Mouse (Mus musculus) spleen, adult 2 months (tissue): Measurements from ENCODE around the gene Gnaq. TPM values are rescaled to one million over a fixed set of nuclear protein-coding genes. Genes with fewer than 3 reads are reported as not detected.
"Not testable (repeated sequence)": the region's sequence is repeated elsewhere in the genome, so short reads cannot be mapped to it uniquely, and the experiment has no call there.

ENCODE experiments used
- DNase-seq, 2 experiments: peaks; one replicate each; pipeline versions ENCODE4 v3.0.0 to v3.0.0-alpha.2; 2012 to 2021; ENCODE audit warnings: low spot score in 2 of 2, low read depth in 1 of 2
- H3K27ac ChIP-seq: fragments of 200-500 bp; 2 replicates; pipeline ENCODE4 v1.5.1; 2012; ENCODE audit warnings: low read length, inconsistent platforms; ENCODE audit not compliant: insufficient read depth
- H3K27me3 ChIP-seq: fragments of 200-500 bp; 2 replicates; pipeline ENCODE4 v1.6.1; 2012; ENCODE audit warnings: mild to moderate bottlenecking, moderate library complexity, low read length, inconsistent platforms; ENCODE audit not compliant: control insufficient read depth, insufficient read depth
- H3K36me3 ChIP-seq: fragments of 200-500 bp; 2 replicates; pipeline ENCODE4 v1.6.1; 2012; ENCODE audit warnings: mild to moderate bottlenecking, low read length, inconsistent platforms; ENCODE audit not compliant: control insufficient read depth, insufficient read depth
- H3K4me1 ChIP-seq: fragments of 200-500 bp; 2 replicates; pipeline ENCODE4 v1.6.1; 2011; ENCODE audit warnings: inconsistent platforms; ENCODE audit not compliant: control insufficient read depth, insufficient read depth, insufficient read length
- H3K4me3 ChIP-seq: fragments of 200-500 bp; 2 replicates; pipeline ENCODE4 v1.5.1; 2011; ENCODE audit warnings: mild to moderate bottlenecking, inconsistent platforms; ENCODE audit not compliant: insufficient read depth, insufficient read length; ENCODE audit errors: extremely low read depth
- CTCF ChIP-seq: fragments of 200-500 bp; IDR thresholded peaks from 2 replicates; pipeline ENCODE4 v1.5.1; 2011; ENCODE audit warnings: mild to moderate bottlenecking, inconsistent platforms; ENCODE audit not compliant: insufficient read depth, insufficient read length, insufficient replicate concordance; ENCODE audit errors: extremely low read depth
- POLR2A ChIP-seq: fragments of 200-500 bp; IDR thresholded peaks from 2 replicates; pipeline ENCODE4 v1.6.1; 2011; ENCODE audit warnings: low read depth, low read length, inconsistent platforms
- WGBS: fragments of 180-500 bp; shearing (Covaris S2); methylation state at CpG from one replicate; pipeline ENCODE4 v1.1.7; 2018; 5-methylcytosine and 5-hydroxymethylcytosine counted together
- polyA plus RNA-seq: library from polyadenylated mRNA; depleted of rRNA; stranded (reverse); fragments of >200 nt; gene quantifications from 2 replicates; pipeline ENCODE4 v1.2.3, GENCODE M21; 2012

Gene Gnaq
- polyA plus RNA-seq, 1 experiment = 7.3 TPM

GRCm38 (mm10) chr19:16157120-16157519 is 24.5 kb downstream of the Gnaq start:
- Histone ChIP-seq H3K4me3 (no peak overlapping the region), H3K4me1 (peaks cover 3% of the 10 kb centered on the region; the same call in 1 of the 2 replicates), H3K27me3 (no peaks in the 10 kb centered on the region), H3K27ac (no peak overlapping the region), H3K36me3 (no peaks in the 10 kb centered on the region)
- WGBS = 97% methylated on average over 7 of the region's 7 CpGs
- DNase-seq = no peak
- TF ChIP-seq CTCF = no peak
- TF ChIP-seq POLR2A = no peak

GRCm38 (mm10) chr19:16160759-16161158 is 28.1 kb downstream of the Gnaq start:
- H3K36me3 ChIP-seq = no peaks in the 10 kb centered on the region; the same call in 1 of the 2 replicates
- DNase-seq = no peak
- H3K4me1 ChIP-seq = peaks cover 3% of the 10 kb centered on the region; the same call in 1 of the 2 replicates
- 86% methylated on average over 2 of the region's 2 CpGs for whole genome bisulfite sequencing
- TF ChIP-seq POLR2A (no peak), CTCF (no peak)
- H3K27ac ChIP-seq = no peak overlapping the region
- H3K27me3 ChIP-seq = no peaks in the 10 kb centered on the region
- no peak overlapping the region for H3K4me3 ChIP-seq

GRCm38 (mm10) chr19:16161222-16161621 is 28.6 kb downstream of the Gnaq start:
- Histone ChIP-seq H3K27me3 (no peaks in the 10 kb centered on the region), H3K4me1 (peaks cover 3% of the 10 kb centered on the region; the same call in 1 of the 2 replicates), H3K36me3 (no peaks in the 10 kb centered on the region; the same call in 1 of the 2 replicates), H3K4me3 (no peak overlapping the region), H3K27ac (no peak overlapping the region)
- 78% methylated on average over 2 of the region's 2 CpGs for WGBS
- DNase-seq = no peak
- TF ChIP-seq CTCF (no peak), POLR2A (no peak)

- H3K36me3 ChIP-seq, DNase-seq, H3K4me3 ChIP-seq, H3K27me3 ChIP-seq, H3K27ac ChIP-seq: not testable (repeated sequence)
- 97% methylated on average over 13 of the region's 13 CpGs for WGBS
- peaks cover 11% of the 10 kb centered on the region; the same call in 1 of the 2 replicates for H3K4me1 ChIP-seq
Observed at GRCm38 (mm10) chr19:16164396-16164795, 31.8 kb downstream of the Gnaq start.

- TF ChIP-seq POLR2A = no peak
- no peak for TF ChIP-seq CTCF
- 71% methylated on average over 4 of the region's 4 CpGs for WGBS
- DNase-seq = no peak
Observed at GRCm38 (mm10) chr19:16167185-16167584, 34.6 kb downstream of the Gnaq start.

GRCm38 (mm10) chr19:16168192-16168591 is 35.6 kb downstream of the Gnaq start:
- Histone ChIP-seq H3K4me1 (peaks cover 8% of the 10 kb centered on the region; the same call in 1 of the 2 replicates), H3K27ac (peak overlapping the region; percentile 37), H3K4me3 (no peak overlapping the region), H3K27me3 (no peaks in the 10 kb centered on the region), H3K36me3 (no peaks in the 10 kb centered on the region; the same call in 1 of the 2 replicates)
- 52% methylated on average over 4 of the region's 4 CpGs for WGBS
- DNase-seq = peak in 1 of 2 experiments; percentile 5
- no peak for TF ChIP-seq POLR2A

More at GRCm38 (mm10) chr19:16167185-16167584, 34.6 kb downstream of the Gnaq start:
- H3K27me3 ChIP-seq = no peaks in the 10 kb centered on the region
- H3K4me3 ChIP-seq = no peak overlapping the region
- no peaks in the 10 kb centered on the region; the same call in 1 of the 2 replicates for H3K36me3 ChIP-seq
- H3K4me1 ChIP-seq = peaks cover 8% of the 10 kb centered on the region; the same call in 1 of the 2 replicates
- H3K27ac ChIP-seq = no peak overlapping the region

GRCm38 (mm10) chr19:16168653-16169198 is 36.1 kb downstream of the Gnaq start:
- peak overlapping the region; percentile 37 for H3K27ac ChIP-seq
- TF ChIP-seq CTCF = no peak
- TF ChIP-seq POLR2A = no peak
- 50% methylated on average over 4 of the region's 4 CpGs for WGBS

More at GRCm38 (mm10) chr19:16168653-16169198, 36.1 kb downstream of the Gnaq start:
- DNase-seq = no peak
- Histone ChIP-seq H3K27me3 (no peaks in the 10 kb centered on the region), H3K4me1 (peaks cover 8% of the 10 kb centered on the region; the same call in 1 of the 2 replicates), H3K36me3 (no peaks in the 10 kb centered on the region; the same call in 1 of the 2 replicates), H3K4me3 (no peak overlapping the region)
